Mouse (Mus musculus) cortical plate, adult 2 months (tissue): ENCODE data around the gene Nr1h3.

Experiments used
- CTCF ChIP-seq: fragments of 200-500 bp; IDR thresholded peaks from 2 replicates; pipeline ENCODE4 v1.5.1; 2011; ENCODE audit warnings: mild to moderate bottlenecking, control low read depth, low read length; ENCODE audit not compliant: insufficient read depth; ENCODE audit errors: extremely low read depth
- POLR2A ChIP-seq: fragments of 200-500 bp; IDR thresholded peaks from 2 replicates; pipeline ENCODE4 v1.6.1; 2011; ENCODE audit warnings: mild to moderate bottlenecking, low read length, control low read depth; ENCODE audit not compliant: insufficient read depth; ENCODE audit errors: extremely low read depth

GRCm38 (mm10) chr2:91139764-91140163 is 62.9 kb downstream of the Nr1h3 start:
- TF ChIP-seq POLR2A (no peak), CTCF (no peak)
